Mouse (Mus musculus) forebrain, embryonic 11.5 days (tissue): ENCODE data around the gene AU040320. TPM values are rescaled to one million over a fixed set of nuclear protein-coding genes. Genes with fewer than 3 reads are reported as not detected.

Experiments used
- ATAC-seq: fragments of 200-750 bp; cut with Nextera tagmentation; replicated peaks from 2 replicates; pipeline ENCODE4 v1.8.0; 2017; ENCODE audit warnings: moderate TSS enrichment; ENCODE audit not compliant: low FRiP score
- DNase-seq: peaks from one replicate; pipeline ENCODE4 v3.0.0-alpha.2; 2017; ENCODE audit warnings: low spot score
- H3K27ac ChIP-seq: fragments of 300-500 bp; sonication (generic); 2 replicates; pipeline ENCODE4 v1.5.1; 2014; ENCODE audit warnings: low read depth, low read length
- H3K27me3 ChIP-seq: fragments of 300-500 bp; sonication (generic); 2 replicates; pipeline ENCODE4 v1.6.1; 2014; ENCODE audit warnings: mild to moderate bottlenecking, low read length, mixed read lengths; ENCODE audit not compliant: control insufficient read depth, insufficient read depth
- H3K36me3 ChIP-seq: fragments of 300-500 bp; sonication (generic); 2 replicates; pipeline ENCODE4 v1.6.1; 2014; ENCODE audit warnings: mild to moderate bottlenecking, low read length, moderate library complexity, mixed read lengths; ENCODE audit not compliant: control insufficient read depth, insufficient read depth
- H3K4me1 ChIP-seq: fragments of 300-500 bp; sonication (generic); replicated peaks from 2 replicates; pipeline ENCODE4 v1.6.1; 2014; ENCODE audit warnings: low read length, mixed read lengths; ENCODE audit not compliant: control insufficient read depth, insufficient read depth
- H3K4me2 ChIP-seq: fragments of 300-500 bp; sonication (generic); 2 replicates; pipeline ENCODE4 v1.6.1; 2014; ENCODE audit warnings: low read depth, mild to moderate bottlenecking, low read length, moderate library complexity, mixed read lengths; ENCODE audit not compliant: severe bottlenecking
- H3K4me3 ChIP-seq: fragments of 300-500 bp; sonication (generic); 2 replicates; pipeline ENCODE4 v1.5.1; 2014; ENCODE audit warnings: low read depth, low read length
- H3K9ac ChIP-seq: fragments of 300-500 bp; sonication (generic); 2 replicates; pipeline ENCODE4 v1.6.1; 2014; ENCODE audit warnings: low read length
- H3K9me3 ChIP-seq: fragments of 300-500 bp; sonication (generic); 2 replicates; pipeline ENCODE4 v1.6.1; 2016; ENCODE audit warnings: low read length, mixed read lengths; ENCODE audit not compliant: control insufficient read depth
- WGBS: fragments of 180-500 bp; shearing (Covaris S2); extraction: QIAGEN DNeasy Blood & Tissue Kit; methylation state at CpG from one replicate; pipeline ENCODE4 v1.1.7; 2014; 5-methylcytosine and 5-hydroxymethylcytosine counted together
- polyA plus RNA-seq: library from polyadenylated mRNA; unstranded; fragments of >200 nt; fragmentation: Nextera tagmentation; extraction: Ambion mirVana; gene quantifications from 2 replicates; pipeline ENCODE4 v1.2.1, GENCODE M21; 2014

The AU040320 gene
- polyA plus RNA-seq, 1 experiment from 2014 or later: 30.1 TPM

GRCm38 (mm10) chr4:126822891-126823882, 69.8 kb downstream of the AU040320 start:
- H3K27me3 ChIP-seq: no peaks in the 10 kb centered on the region
- no peak overlapping the region for H3K9ac ChIP-seq
- no peaks in the 10 kb centered on the region; the same call in 1 of the 2 replicates for H3K36me3 ChIP-seq
- no peaks in the 10 kb centered on the region for H3K4me1 ChIP-seq
- ATAC-seq (no peak), DNase-seq (no peak)
- H3K27ac ChIP-seq: no peak overlapping the region
- WGBS: 56% methylated on average over 9 of the region's 9 CpGs
- no peak overlapping the region for H3K4me2 ChIP-seq
- no peak overlapping the region for H3K4me3 ChIP-seq
- no peaks in the 10 kb centered on the region for H3K9me3 ChIP-seq

DNA sequence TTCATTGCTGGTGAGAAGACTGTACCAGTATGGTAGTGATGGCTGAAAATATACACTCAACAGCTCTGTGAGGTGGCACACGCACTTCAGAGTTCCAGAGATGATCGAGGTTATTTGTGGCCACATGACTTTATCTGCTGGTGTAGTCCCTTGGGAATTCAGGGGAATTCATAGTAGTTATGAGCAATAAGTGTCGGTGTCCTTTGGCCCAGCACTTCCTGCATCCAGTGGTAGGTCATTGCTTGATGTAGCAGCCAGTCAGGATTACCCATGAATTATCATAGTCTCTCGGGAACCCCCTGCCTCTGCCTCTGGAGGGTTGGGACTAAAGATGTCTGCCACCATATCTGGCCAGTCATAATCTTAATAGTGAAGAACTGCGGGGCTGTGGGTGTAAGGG, 70.6 kb downstream of the AU040320 start:
- ATAC-seq (no peak), DNase-seq (no peak)
- Histone ChIP-seq H3K4me3 (no peak overlapping the region), H3K36me3 (no peaks in the 10 kb centered on the region; the same call in 1 of the 2 replicates), H3K9me3 (no peaks in the 10 kb centered on the region), H3K4me1 (no peaks in the 10 kb centered on the region), H3K27me3 (no peaks in the 10 kb centered on the region), H3K4me2 (no peak overlapping the region), H3K27ac (no peak overlapping the region), H3K9ac (no peak overlapping the region)
- 94% methylated on average over 5 of the region's 5 CpGs for WGBS

DNA sequence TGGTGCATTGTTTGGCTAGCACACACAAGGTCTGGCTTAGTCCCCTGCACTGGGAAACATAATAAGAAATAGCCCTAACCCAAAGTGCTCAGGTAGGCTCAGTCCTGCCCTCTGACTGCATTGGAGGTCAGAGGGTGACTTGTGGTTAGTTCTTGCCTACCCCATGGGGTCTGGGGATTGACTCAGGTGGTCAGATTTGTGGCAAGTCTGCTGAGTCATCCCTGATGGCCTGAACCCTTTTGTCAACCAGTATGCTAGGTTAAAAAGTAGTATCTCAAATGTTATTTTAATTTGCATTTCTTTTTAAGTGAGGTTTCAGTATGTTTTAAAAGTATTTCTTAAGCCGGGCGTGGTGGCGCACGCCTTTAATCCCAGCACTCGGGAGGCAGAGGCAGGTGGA, 77.8 kb downstream of the AU040320 start:
- no peak for ATAC-seq
- H3K4me2 ChIP-seq: no peak overlapping the region
- no peaks in the 10 kb centered on the region for H3K4me1 ChIP-seq
- H3K27me3 ChIP-seq: no peaks in the 10 kb centered on the region
- H3K27ac ChIP-seq: no peak overlapping the region
- no peak overlapping the region for H3K4me3 ChIP-seq
- WGBS: 98% methylated on average over 5 of the region's 5 CpGs
- no peak for DNase-seq
- no peak overlapping the region for H3K9ac ChIP-seq
- H3K36me3 ChIP-seq: no peaks in the 10 kb centered on the region; the same call in 1 of the 2 replicates
- no peaks in the 10 kb centered on the region for H3K9me3 ChIP-seq

GRCm38 (mm10) chr4:126838799-126839198, 85.5 kb downstream of the AU040320 start:
- DNase-seq (peak; percentile 29), ATAC-seq (no peak)
- no peak overlapping the region for H3K4me3 ChIP-seq
- H3K4me1 ChIP-seq: no peaks in the 10 kb centered on the region
- no peaks in the 10 kb centered on the region for H3K9me3 ChIP-seq
- no peak overlapping the region for H3K4me2 ChIP-seq
- WGBS: 89% methylated on average over 7 of the region's 7 CpGs
- no peak overlapping the region for H3K9ac ChIP-seq
- H3K27ac ChIP-seq: no peak overlapping the region
- H3K27me3 ChIP-seq: no peaks in the 10 kb centered on the region
- no peaks in the 10 kb centered on the region; the same call in 1 of the 2 replicates for H3K36me3 ChIP-seq

- WGBS: 16% methylated on average over 7 of the region's 7 CpGs
- ATAC-seq (no peak), DNase-seq (peak; percentile 92)
- Histone ChIP-seq H3K27me3 (no peaks in the 10 kb centered on the region), H3K36me3 (no peaks in the 10 kb centered on the region; the same call in 1 of the 2 replicates), H3K9me3 (no peaks in the 10 kb centered on the region), H3K4me1 (no peaks in the 10 kb centered on the region), H3K27ac (no peak overlapping the region), H3K4me3 (no peak overlapping the region), H3K4me2 (no peak overlapping the region), H3K9ac (no peak overlapping the region)
Measured at GRCm38 (mm10) chr4:126839873-126840272, 86.5 kb downstream of the AU040320 start.

DNA sequence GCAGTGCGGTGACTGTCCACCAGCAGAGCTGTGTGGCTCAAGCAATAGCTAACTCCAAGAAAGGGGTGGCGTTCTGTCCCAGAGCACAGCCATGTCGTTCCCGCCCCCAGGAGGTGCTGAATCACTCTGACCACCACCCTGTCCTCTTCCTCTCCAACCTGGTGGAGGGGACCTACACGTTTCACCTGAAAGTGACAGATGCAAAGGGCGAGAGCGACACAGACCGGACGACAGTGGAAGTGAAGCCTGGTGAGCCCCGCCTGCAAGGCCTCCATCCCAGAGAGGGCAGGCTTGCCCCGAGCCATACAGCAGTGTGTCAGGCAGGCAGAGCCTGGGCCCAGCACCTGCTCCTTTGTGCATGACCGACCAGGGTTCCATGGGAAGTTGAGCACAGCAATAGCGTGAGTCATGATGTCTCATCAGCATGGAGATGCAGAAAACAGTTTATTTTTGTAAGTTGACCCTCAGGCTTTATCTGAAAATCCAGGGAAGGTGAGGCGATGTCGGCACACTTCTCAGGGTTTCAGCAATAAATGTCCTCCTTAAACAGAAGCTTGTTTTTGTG, 87.7 kb downstream of the AU040320 start:
- Histone ChIP-seq H3K27ac (no peak overlapping the region), H3K9me3 (no peaks in the 10 kb centered on the region), H3K27me3 (no peaks in the 10 kb centered on the region), H3K9ac (no peak overlapping the region), H3K4me1 (no peaks in the 10 kb centered on the region), H3K4me3 (no peak overlapping the region), H3K4me2 (no peak overlapping the region), H3K36me3 (no peaks in the 10 kb centered on the region; the same call in 1 of the 2 replicates)
- 94% methylated on average over 15 of the region's 15 CpGs for WGBS
- peak; percentile 44 for DNase-seq
- no peak for ATAC-seq

GRCm38 (mm10) chr4:126842911-126843310, 89.6 kb downstream of the AU040320 start:
- WGBS: 49% methylated on average over 3 of the region's 3 CpGs

DNA sequence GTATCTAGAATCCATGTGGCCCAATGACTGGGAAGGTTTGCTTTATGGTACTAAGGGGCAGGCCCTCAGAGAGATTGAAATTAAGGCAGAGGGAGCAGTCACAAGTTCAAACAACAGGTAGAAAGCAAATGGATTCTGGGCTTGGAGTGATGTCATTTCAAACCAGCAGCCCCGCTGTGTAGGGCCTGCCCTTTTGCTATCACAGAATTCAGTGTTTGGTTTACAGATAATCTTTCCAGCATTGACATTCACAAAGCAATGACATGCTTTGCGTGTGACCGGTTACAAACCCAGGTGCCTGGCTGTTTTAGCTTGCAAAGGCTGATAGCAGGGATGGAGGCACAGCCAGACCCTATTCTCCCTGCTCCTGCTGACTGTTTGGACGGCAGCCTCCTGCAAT, 92.3 kb downstream of the AU040320 start:
- Histone ChIP-seq H3K27ac (no peak overlapping the region), H3K4me3 (no peak overlapping the region), H3K9me3 (no peaks in the 10 kb centered on the region), H3K9ac (no peak overlapping the region), H3K27me3 (no peaks in the 10 kb centered on the region), H3K4me2 (no peak overlapping the region), H3K36me3 (no peaks in the 10 kb centered on the region; the same call in 1 of the 2 replicates), H3K4me1 (no peaks in the 10 kb centered on the region)
- WGBS: 81% methylated on average over 4 of the region's 4 CpGs
- DNase-seq (no peak), ATAC-seq (no peak)

More at GRCm38 (mm10) chr4:126842911-126843310, 89.6 kb downstream of the AU040320 start:
- Histone ChIP-seq H3K9me3 (no peaks in the 10 kb centered on the region), H3K27me3 (no peaks in the 10 kb centered on the region), H3K4me3 (no peak overlapping the region), H3K4me1 (no peaks in the 10 kb centered on the region), H3K27ac (no peak overlapping the region), H3K36me3 (no peaks in the 10 kb centered on the region; the same call in 1 of the 2 replicates), H3K9ac (no peak overlapping the region), H3K4me2 (no peak overlapping the region)
- DNase-seq (peak; percentile 44), ATAC-seq (no peak)
